Mouse (Mus musculus) testis, postnatal 14 days (tissue): Measurements from ENCODE around the gene Terb2.

ENCODE experiments used
- DNase-seq: peaks from one replicate; pipeline ENCODE4 v3.0.0; 2021; ENCODE audit warnings: low spot score

The Terb2 gene

GRCm38 (mm10) chr2:122233341-122233740, 47.3 kb downstream of the Terb2 start:
- no peak for DNase-seq

GRCm38 (mm10) chr2:122233759-122234557, 47.9 kb downstream of the Terb2 start:
- peak; percentile 20 for DNase-seq

GRCm38 (mm10) chr2:122234611-122235288, 48.7 kb downstream of the Terb2 start, which contains the start of gene Sord:
Sord (plus strand) TSS chr2:122234749.
- peak; percentile 83 for DNase-seq

- no peak for DNase-seq
Observed at GRCm38 (mm10) chr2:122235425-122235824, 49.4 kb downstream of the Terb2 start.

- no peak for DNase-seq
Observed at GRCm38 (mm10) chr2:122236321-122236720, 50.2 kb downstream of the Terb2 start.

GRCm38 (mm10) chr2:122237891-122238470, 51.9 kb downstream of the Terb2 start:
- no peak for DNase-seq

GRCm38 (mm10) chr2:122240735-122241134, 54.7 kb downstream of the Terb2 start:
- DNase-seq, result no peak

- DNase-seq, result no peak
Observed at GRCm38 (mm10) chr2:122241226-122241625, 55.2 kb downstream of the Terb2 start.

GRCm38 (mm10) chr2:122241935-122242334, 55.9 kb downstream of the Terb2 start:
- DNase-seq, result no peak

- DNase-seq, result peak; percentile 55
Observed at GRCm38 (mm10) chr2:122243671-122244131, 57.6 kb downstream of the Terb2 start.

GRCm38 (mm10) chr2:122247786-122248185, 61.7 kb downstream of the Terb2 start:
- DNase-seq, result no peak

GRCm38 (mm10) chr2:122255997-122256396, 69.9 kb downstream of the Terb2 start:
- DNase-seq, result no peak
